Mouse (Mus musculus) heart, adult 8-10 months (tissue): Measurements from ENCODE around the gene Samd15. TPM values are rescaled to one million over a fixed set of nuclear protein-coding genes. Genes with fewer than 3 reads are reported as not detected.
A peak's percentile ranks its signal among the peaks of the same experiment; 100 is the strongest.
"Not testable (repeated sequence)": the region's sequence is repeated elsewhere in the genome, so short reads cannot be mapped to it uniquely, and the experiment has no call there.

Experiments
- DNase-seq: peaks from one replicate; pipeline ENCODE4 v3.0.0; 2022; ENCODE audit warnings: low spot score
- total RNA-seq, 4 experiments: library from RNA; stranded (reverse); gene quantifications; 2 replicates each; pipeline ENCODE4 v1.2.4; 2022

The Samd15 gene
- total RNA-seq, result under 1 TPM in 1 of 4 experiments, not detected in 3; 0.66 TPM

DNA sequence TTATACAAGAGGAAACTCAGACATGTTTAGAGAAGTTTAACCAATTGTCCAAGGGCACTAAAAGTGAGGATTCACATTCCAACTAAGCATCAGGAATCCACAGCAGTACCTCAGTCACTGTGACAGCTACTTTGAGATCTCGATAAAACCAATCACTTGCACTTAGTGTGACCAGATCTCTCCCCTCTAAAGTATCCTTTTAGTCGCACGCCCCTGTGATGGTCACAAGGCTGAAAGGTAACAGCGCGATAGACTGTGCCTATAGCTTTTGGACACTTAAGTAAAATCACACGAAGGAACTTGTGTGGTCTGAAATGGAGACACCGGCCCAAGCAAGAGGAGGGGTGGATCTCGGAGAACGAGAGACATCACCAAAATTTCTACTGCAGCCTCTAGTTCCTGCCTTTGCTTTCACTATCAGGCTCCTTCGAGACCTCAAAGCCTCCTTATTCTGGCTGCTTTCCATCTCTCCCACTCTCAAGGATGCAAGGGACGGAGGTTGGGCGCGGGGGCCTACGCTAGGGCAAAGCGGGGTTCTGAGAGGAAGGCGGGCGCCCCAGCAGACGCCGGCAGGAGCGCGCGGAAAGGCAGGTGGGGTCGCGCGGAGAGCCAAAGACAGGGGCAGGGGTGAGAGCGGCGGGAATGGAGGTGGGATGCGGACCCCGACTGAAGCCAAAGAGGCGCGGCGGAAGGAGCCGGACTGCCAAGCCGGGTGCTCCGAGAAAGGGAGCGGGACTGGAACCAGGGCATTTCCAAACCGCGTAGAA, at the start of gene Samd15:
TSS of gene Samd15 (plus strand) at position 518 of the 767 bp plus-strand sequence.
- DNase-seq, result peak; percentile 16

DNA sequence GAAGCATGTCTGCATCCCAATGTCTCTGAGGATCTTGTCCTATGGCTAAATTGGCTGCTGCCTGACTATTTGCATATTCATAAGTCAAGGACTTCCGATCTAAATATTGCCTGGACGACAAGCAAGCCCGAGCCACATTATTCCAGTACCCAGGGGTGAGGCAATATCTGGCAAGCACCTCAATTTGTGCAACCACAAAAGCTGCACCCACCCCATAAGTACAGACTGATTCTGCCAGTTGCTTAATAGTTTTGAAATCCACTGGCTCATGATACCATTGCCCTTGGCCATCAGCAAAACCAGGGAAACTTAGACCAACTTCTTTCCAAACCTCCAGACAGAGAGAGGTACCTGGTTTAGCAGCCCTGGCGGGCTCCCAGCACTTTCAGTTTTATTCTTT, 45.1 kb upstream of the Samd15 start:
- not testable (repeated sequence) for DNase-seq

- DNase-seq, result no peak
Measured at GRCm38 (mm10) chr12:87157361-87157760, 42.2 kb upstream of the Samd15 start.

DNA sequence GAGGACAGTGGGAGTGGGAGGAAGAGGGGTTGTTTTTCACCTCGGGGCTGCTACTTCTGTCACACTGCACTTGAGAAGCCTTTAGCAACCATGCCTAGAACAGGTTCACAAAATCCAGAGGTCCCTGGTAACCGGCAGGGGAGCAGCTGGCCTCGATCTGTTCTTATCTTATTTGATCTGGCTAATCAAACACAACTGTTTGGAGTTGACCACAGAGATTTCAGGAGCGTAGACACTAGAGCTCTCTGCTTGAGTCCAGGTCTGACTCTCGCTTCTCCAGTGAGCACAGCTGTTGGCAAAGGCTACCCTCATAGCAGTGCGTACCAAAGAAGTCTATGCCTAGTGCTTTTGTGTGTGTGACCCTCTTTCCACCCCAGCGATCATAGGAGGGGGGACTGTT, 41.4 kb upstream of the Samd15 start:
- DNase-seq, result no peak

- DNase-seq, result no peak
Measured at GRCm38 (mm10) chr12:87160310-87160709, 39.2 kb upstream of the Samd15 start.

DNA sequence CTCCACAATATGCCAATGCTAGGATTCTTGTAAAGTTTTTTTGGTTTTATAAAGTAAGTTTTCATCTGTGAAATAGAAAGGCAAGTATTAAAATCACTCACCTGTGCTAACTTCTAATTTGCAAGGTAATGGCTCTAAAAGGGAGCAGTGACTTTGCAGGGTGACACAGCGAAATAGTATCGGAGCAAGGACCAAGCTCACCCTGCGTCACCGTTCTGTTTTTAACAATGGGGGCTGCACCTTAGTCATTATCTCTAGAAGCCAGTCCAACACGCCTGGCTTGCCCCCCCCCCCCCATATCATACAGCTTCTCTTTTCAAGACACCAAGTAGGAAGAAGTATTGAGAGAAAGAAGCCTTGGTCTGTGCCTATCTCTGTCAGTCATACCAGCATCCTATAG, 38.7 kb upstream of the Samd15 start:
- no peak for DNase-seq

GRCm38 (mm10) chr12:87175194-87175946, 24.2 kb upstream of the Samd15 start:
- no peak for DNase-seq

- no peak for DNase-seq
Measured at GRCm38 (mm10) chr12:87177631-87178030, 21.9 kb upstream of the Samd15 start.

DNA sequence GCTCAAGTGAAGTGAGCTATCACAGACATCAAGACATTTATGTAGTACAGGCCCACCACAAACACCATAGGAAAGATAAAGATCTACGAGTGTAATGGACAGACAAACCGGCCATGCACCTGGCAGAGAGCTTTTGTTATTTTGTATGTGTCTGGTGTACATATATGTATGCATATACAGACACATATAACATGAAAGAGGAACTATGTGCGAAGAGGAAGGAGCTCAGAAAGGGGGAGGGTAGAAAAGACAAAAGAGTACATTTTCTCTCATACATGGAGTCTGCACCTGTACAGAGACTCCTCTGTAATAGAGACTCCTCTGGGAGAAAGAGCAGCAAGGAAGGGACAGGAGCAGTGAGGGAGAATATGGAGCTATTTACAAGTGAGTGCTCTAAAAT, 6.5 kb upstream of the Samd15 start:
- DNase-seq, result no peak

DNA sequence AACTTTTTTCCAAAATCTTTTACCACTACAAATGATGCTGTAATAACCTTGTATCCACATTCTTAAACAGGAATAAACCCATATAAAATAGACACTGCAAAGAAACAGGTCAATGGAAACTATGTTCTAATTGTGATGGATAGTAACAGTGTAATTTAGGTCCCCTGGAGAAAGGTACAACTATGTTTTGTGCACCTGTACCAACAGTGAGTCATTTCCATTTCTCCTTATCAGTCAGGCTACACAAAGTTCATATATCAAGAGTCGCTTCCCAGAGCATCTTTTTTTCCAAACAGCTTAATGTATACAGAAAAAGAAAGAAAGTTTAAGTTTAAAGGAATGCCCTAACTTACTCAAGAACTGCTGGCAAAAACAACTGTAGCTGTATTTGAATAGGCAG, 4.5 kb upstream of the Samd15 start:
- DNase-seq, result no peak

- no peak for DNase-seq
Measured at GRCm38 (mm10) chr12:87196310-87196709, 3.2 kb upstream of the Samd15 start.

DNA sequence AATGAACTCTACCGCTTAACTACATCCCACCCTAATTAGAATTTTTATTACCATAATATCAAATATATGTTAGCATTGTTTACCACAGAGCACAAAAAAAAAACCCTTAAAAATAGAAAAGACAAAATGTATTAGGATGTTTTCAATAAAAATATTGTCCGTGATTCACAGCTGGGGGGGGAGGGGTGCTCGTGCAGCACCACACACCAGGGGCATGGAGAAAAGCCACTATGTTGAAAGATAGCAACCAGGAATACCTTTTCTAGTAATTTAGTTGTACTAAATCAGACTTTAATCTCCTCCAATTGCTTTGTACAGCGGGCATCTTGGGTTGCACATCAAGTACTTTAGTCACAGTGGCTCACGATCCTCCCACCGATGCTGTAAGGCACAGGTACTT, 731 bp upstream of the Samd15 start:
- no peak for DNase-seq

DNA sequence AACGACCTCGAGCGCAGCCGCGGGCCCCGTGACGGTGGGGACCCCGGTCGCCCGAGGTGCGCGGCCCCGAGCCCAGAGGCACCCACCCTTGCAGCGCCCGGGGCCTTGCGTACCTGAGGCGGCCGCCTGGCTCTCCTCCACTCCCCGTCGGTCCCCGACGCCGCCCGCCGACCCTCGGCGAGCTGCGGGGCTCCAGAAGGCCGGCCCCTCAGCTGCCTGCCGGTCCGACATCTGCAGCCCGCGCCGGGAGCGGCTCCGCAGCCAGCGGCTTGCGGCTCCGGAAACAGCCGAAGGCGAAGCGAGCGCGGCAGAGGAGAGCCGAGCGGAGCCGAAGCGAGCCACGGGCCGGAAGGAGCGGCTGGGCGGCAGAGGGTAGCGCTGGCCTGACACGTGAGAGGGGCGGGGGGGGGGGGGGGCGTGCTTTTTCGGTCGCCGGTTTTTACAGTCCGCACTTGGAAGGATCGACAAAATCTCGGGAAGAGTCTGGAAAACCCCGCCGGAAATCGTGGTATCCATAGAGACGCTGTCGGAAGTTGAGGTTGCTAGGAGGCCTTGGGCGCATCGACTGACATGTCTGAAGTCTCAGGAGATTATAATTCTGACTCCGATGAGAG, 557 bp downstream of the Samd15 start, which contains the start of gene Tmed8:
TSS of gene Tmed8 (minus strand) at position 482 of the 614 bp plus-strand sequence.
- peak; percentile 82 for DNase-seq

DNA sequence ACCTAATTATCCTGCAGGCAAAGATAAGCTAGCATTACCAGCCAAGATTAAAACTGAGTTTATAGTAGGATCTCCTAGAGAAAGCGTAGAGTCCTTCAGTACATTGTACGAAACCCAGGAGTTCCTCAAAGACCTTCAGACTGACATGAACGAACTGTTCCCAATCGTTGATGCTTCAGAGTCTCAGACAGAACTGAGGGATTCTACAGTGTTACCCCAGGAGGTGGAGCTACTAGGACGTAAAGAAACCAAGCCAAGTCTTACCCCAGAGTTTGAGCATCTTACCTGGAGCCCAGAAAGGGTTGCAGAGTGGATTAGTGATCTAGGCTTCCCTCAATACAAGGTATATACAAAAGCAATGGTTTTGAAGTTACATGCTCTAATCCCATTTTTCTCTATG, 2.2 kb downstream of the Samd15 start:
- no peak for DNase-seq

DNA sequence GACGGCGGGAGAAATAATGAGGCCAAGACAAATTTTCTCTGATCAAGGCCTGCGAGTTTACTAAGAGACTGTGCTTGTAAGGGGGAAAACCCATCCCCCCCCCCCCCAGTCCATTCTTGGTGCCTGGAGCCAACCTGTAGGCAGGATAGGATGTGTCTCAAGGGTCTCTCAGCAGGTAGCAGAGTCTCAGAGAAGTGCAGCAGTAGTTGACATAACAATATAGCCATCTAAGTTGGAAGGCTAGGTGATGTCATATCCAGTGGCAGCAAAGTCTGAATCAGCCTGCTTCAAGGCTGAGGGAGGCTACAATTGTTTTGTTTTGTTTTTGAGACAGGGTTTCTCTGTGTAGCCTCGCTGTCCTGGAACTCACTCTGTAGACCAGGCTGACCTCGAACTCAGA, 6.3 kb downstream of the Samd15 start:
- DNase-seq, result not testable (repeated sequence)

- no peak for DNase-seq
Measured at GRCm38 (mm10) chr12:87212844-87213606, 13.5 kb downstream of the Samd15 start.

DNA sequence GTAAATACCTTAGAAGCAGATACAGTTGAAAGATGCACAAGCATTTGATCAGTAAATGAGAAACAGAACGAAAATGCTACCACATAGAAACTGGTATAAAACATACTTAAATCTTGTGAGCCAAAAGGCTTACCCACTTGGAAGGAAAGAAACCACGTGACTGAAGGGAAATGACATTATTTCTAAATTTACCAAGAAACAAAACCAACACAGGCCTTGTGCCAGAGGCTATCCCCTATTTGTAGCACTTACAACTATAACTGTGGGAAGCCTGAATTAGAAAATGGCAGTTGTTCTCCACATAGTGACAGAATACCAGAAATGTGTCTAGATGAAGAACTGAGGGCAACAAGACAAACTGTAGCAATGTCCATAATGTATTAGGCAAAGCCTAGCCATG, 16.5 kb downstream of the Samd15 start:
- DNase-seq, result no peak

- no peak for DNase-seq
Measured at GRCm38 (mm10) chr12:87217596-87217995, 18.1 kb downstream of the Samd15 start.

DNA sequence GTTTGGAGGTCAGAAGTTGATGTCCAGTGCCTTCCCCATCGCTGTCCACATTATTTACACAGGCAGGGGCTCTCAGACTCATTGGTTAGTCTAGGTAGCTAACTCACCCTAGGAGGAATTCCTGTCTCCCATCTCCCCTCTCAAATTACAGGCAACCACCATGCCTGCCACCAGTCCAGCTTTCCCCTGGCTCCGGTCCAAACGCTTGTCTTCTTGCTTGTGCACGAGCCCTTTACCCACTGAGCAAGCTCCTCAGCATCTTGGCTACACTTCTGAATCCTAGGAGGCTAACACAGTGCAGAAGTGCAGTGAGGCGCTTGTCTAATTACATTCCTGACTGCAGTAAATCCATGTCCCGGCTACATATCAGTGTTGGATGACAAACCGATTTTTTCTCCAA, 19.8 kb downstream of the Samd15 start:
- no peak for DNase-seq

DNA sequence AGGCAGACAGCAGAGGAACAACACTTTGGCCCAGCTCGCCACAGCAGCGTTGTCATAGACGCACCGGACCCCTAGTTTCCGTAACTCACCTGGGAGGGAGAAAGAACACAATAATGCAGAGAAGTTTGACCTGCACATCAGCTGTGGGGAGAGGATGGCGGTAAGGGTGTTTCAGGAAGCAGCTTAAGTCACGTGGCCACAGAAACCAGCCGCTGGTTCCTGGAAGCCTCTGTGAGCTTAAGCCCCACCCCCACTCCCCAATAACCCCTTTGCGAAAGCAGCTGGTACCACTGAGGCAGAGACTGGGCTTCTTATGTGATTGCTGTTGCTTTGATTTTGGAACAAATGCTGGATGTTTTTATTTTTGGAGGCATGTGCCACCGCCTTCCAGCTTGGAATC, 25.4 kb downstream of the Samd15 start:
- no peak for DNase-seq

- no peak for DNase-seq
Measured at GRCm38 (mm10) chr12:87226801-87227200, 27.3 kb downstream of the Samd15 start.

DNA sequence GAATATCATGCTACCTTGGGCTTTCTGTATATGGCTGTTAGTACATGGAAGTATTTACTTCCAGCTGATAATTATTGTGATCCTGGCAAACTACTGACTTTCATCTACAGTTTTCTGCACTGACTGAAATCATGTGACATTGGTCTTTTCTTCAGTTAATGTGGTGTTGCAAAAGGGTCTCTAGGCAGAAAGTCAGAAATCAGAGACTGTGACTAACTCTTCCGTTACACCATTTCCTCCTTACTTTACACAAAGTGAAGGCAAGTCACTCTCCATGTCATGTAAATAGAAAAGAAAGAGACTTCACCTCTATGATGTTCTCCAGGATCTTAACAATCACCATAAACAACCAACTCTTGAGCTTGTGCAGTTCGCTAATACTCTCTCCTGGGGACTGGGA, 30.1 kb downstream of the Samd15 start:
- no peak for DNase-seq
